Mouse (Mus musculus) ES-E14 (cell line): ENCODE results near the gene Eif4ebp2.

ENCODE experiments used
- HCFC1 ChIP-seq: IDR thresholded peaks from 2 replicates; pipeline ENCODE4 v1.6.1; 2012; ENCODE audit warnings: low read length, inconsistent platforms, borderline replicate concordance; ENCODE audit not compliant: insufficient read depth
- MAFK ChIP-seq: IDR thresholded peaks from 2 replicates; pipeline ENCODE4 v1.6.1; 2014; ENCODE audit warnings: mild to moderate bottlenecking, low read depth, low read length, inconsistent platforms; ENCODE audit not compliant: insufficient read depth
- ZC3H11A ChIP-seq: IDR thresholded peaks from 2 replicates; pipeline ENCODE4 v1.6.1; 2012; ENCODE audit warnings: low read depth, mild to moderate bottlenecking, inconsistent platforms, low read length, borderline replicate concordance

GRCm38 (mm10) chr10:61440202-61440800 is 12.2 kb downstream of the Eif4ebp2 start:
- TF ChIP-seq ZC3H11A, result no peak
- no peak for TF ChIP-seq MAFK
- TF ChIP-seq HCFC1, result no peak
